Mouse (Mus musculus) ovary, postnatal 36 days (tissue): ENCODE results near the gene Car10.
A peak's percentile ranks its signal among the peaks of the same experiment; 100 is the strongest.

Experiments used
- DNase-seq: peaks from one replicate; pipeline ENCODE4 v3.0.0; 2022; ENCODE audit warnings: low spot score, mixed read lengths

The Car10 gene

DNA sequence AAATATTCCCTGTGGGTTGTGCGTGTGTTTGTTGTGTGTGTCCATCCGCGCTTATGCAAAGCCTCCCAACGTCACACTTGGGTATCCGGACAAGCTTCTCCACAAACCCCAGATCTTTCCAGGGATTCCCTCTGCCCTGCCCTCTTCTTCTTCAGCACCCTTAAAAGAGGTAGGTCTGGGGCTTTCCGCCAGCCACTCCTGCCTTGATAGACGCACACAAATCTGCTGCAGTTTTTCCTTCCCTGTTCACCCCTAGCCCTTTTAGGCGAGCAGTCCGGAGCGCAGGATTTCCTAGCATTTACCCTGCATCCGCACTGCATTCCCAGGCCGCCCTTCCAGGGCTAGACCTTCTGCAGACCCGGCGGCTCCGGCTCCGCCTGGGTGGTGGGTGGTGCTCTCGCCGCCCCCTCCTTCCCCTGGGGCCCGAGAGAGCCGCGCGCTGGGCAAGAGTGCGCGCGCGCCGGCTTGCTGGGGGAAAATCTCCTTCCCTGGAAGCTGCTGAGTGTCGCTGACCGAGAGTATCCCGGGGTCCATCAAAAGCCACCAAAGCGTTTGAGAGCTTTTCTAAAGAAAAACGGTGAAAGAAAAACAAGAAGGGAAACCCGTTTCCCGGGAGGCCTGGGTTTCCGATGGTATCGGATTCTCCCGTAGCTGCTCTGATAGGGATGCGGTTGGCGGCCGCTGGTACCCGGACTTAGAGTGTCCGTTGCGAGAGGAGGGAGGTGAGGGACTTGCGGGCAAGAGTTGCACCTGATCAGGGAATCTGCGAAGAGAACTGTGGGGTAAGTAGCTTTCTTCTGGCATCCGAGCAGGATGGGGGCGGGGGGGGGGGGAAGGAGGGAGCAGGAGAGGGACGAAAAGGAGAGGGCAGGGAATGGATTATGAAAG is at the start of gene Car10:
TSS of gene Car10 (plus strand) at position 88 of the 888 bp plus-strand sequence.
- DNase-seq, result no peak

DNA sequence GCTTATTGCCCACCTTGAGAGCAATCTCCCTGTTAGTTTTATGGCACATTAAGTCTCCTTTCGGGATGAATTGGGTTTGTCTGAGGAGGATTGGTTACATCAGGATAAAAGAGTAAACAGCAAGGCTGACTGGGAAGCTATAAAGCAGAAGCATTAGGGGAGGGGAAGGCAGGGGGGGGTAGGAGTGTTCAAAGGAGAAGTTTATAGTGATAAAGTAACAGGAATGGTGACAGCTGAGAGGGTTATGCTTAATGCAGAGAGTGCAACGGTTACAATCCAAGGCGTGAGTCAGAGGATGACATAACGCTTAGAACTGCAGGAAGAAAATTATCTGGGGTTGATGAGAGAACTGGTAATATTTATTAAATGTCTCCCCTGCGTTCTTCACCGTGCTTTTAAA is 32.8 kb upstream of the Car10 start:
- DNase-seq, result no peak

DNA sequence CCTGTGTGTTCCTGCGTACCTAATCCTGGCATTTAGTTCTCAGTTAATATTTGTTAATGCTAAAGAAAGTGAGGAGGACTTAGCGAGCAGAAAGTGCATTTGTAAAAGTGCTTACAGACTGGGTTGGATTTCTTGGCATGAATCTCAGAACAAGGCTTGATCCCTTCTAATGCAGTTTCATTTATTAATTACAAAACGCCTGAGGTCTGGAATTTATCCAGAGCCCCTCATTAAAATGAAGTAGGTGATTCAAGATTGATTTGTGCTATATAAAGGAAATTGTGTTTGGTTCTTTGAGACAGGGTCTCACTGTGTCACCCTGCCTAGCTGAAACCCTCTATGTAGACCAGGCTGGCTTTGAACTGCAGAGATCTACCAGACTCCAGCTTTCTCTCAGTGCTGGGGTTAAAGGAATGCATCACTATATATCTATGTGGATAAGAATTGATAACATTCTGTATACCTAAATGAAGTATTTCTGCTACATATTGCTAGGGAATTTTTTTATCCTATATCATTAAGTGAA is 32.1 kb upstream of the Car10 start:
- no peak for DNase-seq

DNA sequence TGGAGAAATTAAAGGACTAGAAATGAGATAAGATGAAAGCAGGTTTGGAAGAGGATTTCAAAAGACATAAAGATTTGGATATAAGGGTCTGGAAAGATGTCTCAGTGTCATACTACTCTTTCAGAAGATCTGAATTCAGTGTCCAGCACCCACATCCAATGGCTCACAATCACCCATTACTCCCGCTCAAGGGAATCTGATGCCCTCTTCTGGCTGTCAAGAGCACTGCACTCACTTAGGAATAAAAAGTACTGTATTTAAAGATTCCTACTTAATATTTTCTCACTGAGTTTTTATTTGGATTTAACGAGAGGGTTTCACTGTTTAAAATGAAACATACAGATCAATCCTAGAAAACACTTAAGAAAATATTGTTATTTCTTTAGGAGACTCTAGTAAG is 2.2 kb upstream of the Car10 start:
- no peak for DNase-seq

DNA sequence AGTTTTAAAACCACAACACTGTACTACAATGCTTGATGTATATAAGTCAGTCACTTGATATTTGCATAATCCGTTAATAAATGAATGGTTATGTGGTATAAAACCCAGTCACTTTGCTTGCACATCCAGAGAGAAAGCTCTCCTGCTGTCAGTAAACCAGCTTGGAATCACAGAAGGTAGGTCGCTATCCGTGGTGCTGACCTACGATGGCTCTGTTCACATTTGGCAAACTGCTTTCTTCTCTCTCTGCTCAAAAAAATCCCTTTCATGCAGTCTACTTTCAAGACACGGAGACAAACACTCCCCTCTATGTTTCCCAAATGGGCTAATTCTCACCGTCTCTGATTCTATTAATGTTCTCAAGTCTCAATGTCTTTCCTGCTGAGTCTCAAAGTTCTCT is 827 bp upstream of the Car10 start:
- DNase-seq, result peak; percentile 43

DNA sequence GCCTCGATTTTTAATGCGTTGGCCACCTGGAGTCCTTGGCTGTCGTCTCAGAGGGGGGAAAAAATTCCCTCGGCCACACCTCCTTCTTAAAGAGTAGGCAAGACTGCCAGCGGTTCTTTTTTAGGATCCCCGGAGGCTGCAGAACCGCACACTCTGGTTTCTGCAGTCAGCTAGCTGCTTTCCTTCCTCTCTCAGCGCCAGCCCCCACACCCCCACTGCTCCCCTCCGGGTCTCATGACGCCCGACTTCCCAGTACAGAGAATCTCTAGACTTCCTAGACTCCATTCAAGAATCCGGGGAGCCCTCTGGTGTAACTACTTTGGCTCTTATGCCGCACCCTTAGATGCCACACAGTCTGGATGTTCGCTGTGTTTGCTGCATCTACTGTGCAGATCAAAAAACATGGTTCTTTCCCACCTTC is 387 bp upstream of the Car10 start:
- DNase-seq, result no peak

DNA sequence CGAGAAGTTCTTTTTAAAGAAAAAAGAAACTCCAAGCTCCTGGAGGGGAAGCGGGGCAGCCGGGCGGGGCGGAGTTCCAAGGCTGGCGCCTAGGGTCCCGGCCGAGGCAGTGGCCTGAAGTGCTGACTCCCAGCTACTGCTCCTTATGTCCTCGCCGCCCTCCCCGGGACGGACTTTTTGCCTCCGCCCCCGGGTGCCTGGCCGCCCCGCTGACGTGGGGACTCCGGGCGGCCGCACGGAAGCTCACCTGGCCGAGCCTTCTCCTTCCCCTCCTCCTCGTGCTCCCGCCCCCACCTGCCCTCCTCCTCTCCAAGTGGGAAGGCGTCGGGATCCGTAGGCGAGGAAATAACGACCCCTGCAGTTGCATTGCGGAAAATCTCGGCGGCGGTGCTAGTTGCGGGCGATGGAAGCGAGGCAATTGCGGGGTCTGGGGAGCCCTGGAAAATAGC is 1.1 kb downstream of the Car10 start:
- no peak for DNase-seq

DNA sequence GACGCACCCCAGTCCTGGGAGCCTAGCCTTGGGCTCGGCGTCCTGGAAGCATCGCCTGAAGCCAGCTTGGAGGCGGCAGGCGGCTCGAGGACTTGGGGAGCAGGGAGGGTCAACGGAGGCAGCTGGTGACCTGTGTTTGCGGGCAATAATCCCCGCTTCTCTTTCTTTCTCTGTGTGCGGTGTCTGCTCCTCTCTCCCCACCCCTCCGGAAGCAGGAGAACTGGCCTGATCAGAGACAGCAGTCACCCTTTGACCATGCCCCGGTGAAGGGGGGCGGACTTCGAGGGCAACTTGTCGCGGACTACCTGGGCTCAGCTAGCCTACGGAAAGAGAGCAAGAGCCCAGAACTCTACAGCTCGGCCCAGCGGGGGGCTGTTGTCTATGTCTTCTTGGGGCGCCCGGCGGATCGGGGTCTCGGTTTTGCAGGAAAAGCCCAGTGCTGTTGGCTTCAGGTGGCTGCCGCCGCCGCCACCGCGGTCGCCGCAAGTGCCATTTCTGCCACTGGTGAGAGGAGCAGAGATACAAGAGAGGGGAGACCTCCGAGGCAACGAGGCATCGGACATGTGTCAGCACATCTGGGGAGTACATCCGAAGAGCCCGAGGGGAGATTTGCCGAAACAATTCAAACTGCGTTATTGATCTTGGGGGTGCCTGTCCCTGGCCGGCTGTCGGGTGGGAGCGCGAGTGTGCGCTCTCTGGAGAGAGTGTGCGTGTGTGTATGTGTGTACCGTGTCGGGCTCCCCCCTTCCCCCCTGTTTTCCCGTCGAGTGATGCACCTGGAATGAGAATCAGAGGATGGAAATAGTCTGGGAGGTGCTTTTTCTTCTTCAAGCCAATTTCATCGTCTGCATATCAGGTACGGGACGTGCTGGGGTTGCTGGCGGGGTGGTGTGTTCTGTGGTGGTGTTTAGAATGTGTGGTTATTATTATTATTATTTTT is 1.9 kb downstream of the Car10 start:
- DNase-seq, result no peak

DNA sequence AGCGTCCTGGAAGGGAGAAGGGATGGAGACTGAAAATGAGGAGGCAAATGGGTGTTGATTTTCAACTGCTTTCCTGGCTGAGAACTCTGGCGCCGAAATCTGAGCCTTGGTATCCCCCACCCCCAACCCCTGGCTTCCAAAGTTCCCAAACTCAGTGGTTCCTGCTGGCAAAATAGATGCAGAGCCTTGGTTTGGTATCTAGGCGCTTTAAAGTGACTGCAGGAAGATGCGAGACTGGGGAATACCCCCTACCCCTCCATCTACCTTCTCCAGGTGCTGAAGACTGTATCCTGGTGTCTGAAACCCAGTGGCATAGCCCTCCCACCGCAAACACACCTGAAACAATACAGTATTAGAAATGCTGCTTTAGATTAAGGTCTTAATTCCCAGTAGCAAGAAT is 2.8 kb downstream of the Car10 start:
- no peak for DNase-seq

DNA sequence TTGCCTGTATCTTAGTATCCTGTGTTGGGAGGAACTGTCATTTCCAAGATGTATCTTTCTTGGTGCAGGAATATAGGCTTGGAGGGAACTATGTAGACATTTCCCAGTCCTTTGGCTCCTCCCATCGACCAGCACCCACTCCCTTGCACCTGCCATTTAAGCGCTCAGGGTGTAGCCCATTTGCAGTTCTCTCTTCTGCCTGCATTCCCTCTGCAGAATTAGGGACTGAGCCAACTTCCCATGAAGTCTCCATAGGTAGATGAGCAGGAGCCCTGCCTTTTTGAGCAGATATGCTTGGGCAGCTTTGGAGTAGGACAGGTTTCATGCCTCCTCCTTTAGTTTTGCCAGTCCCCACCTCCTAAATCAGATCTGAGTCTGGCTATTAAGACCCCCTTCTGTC is 3.3 kb downstream of the Car10 start:
- no peak for DNase-seq

DNA sequence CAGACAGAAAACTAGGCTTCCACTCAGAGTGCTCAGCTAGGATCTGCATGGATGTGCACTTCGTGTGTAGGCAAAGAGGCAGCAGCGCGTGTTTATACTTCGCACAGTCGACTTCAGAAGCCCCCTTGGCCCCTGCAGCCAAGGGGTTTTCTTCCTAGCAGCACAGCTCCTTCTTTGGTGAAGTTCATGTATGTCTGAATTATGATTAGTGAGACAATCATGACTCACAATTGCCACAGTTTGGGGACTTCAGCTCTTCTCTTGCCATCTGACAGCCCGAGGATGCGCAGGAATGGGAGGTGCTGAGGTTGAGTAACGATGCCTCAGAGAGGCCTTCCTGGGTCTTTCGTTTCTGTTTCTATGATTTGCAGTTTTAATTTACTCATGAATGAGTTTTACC is 4.5 kb downstream of the Car10 start:
- no peak for DNase-seq

DNA sequence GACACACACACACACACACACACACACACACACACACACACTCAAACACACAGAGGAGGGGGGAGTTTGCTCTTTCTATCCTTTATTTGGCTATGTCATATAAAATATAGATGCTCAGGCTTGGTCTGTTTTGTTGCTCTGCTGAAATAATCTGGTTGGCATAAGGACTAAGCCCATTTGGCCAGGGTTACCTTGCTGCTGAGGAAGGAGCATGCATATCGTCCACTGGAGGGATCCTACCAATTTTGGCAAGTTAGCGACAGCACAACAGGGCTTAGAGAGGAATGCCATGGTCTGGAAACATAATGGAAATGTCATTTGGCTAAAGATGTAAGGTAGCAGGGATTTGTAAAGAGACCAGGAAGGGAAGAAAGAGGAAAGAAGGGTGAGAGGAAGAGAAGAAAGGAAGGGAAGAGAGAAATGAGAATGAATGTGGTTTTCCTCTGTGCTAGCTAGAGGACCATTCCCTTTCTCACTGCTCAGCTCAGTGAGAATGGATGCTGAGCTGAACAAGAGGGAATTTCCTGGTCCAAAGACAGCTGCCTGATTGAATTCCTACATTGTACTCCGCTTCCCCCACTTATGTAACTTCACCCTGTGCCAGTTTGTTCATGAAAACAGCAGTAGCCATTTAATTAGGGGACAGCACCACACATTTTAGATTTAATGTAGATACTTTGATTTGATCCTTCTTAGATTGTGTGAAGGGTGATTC is 5.4 kb downstream of the Car10 start:
- DNase-seq, result no peak

DNA sequence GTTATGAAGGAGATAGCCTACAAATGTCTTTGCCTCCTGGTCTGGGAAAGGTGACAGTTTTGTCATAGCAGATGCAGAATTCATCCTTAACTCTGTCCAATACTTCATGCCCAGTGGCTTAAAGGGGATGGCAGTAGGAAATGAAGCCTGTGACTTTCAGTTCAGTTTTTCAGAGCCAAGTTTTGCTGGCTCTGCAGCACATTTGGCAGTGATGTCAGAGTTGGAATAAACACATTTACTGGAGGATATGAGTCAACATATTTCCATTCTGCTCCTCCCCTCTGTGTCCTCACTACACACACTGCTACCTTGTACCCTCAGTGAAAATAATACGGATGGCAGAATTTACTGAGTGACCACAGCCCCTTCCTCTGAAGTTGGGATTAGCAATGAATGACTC is 11.6 kb downstream of the Car10 start:
- no peak for DNase-seq

DNA sequence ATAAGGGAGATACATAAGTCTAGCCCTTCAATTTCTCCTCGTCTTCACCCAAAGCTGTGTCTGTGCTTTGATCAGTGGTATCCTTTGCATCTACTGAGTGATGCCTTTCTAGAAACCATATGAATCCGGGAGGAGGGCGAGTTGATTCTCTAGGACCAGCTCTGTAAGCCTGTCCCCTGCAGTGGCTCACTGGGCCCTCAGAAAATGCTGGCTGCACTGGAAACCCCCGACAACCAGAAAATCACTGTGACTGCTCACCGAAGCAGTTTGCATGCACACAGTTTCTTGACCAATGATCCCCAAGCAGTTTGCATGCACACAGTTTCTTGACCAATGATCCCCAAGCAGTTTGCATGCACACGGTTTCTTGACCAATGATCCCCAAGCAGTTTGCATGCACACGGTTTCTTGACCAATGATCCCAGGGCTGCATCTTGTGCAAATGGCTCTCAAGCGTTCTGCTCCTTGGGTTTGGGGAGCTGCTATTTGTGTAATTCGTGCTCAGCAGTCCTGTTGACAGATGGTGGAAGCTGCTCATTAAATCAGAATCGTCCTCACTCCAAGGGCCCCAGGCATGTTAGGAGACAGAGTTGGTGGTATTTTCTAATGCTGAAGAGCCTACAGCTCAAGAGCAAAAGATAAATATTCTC is 23.1 kb downstream of the Car10 start:
- DNase-seq, result no peak

DNA sequence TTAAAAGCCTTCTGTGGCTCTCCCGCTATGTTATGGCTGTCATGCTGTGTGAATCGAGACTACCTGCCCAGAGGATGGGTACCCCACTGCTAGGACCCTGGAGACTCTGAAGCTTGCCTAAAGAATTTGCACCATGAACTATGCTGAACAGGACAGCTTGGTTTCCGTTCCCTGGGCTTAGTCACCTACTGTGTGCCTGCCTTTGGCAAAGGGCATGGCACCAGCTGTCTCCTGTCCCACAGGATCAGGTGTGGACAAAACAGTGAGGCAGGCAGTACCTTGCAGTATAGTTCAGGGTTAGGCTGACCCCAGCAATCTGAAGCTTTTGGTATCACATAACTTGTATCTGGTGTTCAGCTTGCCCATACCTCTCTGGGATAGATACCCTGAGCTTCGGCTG is 25.9 kb downstream of the Car10 start:
- no peak for DNase-seq

DNA sequence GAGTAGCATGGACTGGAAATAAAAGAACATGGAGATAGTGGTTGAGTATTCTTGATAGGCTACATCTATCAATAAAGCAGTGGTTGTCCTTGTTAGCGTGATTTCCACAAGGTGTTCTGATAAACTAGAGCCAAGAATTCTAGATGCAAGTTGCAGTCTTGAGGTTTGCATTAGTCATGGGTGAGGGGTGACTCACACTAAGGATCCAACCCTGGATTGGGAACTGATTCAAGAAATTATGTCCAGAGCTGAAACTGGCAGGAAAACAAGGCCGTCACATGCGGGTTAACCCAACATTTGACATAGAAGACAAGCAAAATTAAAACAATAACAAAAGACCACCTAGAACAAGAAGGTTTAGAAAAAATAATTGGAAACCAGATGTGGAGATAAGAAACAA is 28.6 kb downstream of the Car10 start:
- no peak for DNase-seq

DNA sequence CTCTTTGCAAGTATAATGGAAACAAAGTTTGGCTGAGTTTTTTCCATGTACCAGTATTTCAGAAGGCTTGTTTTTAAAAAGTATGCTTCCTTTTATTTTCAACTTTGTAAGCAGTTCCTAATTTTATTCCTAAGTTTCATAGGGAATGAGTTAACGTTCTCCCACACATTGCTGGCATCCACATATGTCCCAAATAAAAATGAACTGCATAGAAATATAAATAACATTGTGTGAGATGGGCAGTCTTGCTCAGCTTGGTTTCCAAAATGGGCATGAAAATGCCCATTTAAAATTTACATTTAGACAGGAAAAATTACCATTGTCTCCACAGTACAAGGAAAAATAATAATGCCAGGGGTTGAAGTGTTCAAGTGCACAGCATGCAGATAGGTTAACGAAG is 30.7 kb downstream of the Car10 start:
- DNase-seq, result no peak

DNA sequence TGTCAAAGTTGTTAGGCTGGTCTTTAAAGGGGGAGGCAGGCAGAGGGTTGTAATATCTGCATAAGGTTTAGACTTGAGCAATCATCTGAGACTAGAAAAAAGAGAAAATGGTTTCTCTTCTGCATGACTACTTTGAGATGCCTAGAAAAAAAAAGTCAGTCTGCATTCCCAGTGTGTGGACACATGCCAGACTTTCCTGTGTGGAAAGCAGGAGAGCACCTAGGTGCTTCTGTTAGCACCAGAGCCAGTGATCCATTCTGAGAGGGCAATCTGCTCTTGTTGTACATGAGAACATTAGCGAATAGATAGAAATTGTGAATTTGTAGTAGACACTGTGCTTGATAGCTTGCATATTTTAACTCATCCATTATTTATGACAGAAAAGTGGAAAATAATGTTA is 40.0 kb downstream of the Car10 start:
- no peak for DNase-seq

DNA sequence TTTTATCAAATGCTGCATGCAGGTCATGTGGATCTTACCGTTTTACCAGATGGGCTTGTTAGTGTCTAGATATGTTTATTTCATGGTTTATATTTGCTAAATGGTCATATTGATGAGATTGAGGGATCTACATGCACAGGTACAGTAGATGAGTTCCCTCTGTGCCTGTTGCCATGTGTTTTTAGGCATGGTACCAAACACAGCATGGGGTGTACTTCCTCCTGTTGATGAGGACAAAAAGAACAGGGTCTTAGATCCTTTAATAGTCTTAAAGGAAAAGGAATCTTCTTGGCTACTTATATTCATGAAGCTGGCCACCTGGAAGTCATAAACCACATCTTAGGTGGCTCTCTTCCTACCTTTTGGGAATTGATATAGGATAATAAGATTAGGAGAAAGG is 43.9 kb downstream of the Car10 start:
- DNase-seq, result no peak

DNA sequence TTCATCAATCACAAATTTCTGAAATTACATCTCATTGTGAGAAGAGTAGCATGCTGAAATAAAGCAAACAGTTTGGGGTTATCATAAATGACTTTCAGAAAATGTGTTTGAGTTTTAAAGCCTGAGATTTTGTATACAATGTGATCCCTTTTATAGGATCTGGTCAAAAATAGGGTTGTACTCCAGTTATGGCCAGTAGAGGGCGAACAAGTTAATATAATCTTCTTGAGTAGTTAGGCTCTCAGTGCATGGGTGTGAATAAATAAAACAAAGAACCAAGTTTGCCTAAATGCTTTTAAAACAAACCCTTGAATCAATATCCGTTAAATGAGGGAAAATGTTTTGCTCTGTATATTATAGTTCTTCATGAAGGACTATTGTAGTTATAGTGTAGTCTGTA is 46.7 kb downstream of the Car10 start:
- no peak for DNase-seq

DNA sequence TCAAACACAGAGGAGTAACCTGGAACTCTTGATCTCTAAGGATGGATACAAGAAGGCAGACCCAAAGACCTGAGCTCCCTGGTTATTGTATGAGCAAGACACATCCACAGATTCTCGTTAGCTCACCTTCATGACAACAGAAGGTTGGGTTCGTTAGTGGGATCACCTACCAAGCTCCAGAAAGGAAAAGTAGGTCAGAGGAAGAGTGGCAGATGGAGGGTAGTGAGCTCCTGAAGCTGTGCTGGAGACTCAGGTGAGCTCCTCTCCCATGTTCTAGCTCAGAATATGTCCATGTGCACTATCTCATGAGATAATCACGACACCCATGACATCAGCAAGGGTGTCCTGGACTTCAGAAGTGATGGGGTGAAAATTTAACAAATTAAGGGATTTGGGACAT is 57.1 kb downstream of the Car10 start:
- no peak for DNase-seq

DNA sequence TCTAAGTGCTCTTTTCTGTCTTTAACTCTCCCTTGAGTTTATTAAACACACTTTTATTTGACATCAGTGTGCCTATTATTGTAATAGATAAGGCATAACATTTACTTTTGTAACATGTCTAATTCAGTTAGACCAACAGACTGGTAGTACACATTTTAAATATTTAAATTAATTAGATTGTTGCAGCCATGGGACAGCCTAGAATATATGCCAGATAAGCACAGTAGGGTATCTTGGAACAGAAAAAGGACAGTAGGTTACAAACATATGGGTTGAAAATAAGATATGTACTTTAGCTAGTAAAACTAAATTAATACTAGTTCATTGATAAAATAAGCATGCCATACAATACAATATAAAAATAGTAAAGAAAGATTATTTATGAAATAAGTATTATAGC is 74.6 kb downstream of the Car10 start:
- DNase-seq, result no peak
